In the genomic region with DNA sequence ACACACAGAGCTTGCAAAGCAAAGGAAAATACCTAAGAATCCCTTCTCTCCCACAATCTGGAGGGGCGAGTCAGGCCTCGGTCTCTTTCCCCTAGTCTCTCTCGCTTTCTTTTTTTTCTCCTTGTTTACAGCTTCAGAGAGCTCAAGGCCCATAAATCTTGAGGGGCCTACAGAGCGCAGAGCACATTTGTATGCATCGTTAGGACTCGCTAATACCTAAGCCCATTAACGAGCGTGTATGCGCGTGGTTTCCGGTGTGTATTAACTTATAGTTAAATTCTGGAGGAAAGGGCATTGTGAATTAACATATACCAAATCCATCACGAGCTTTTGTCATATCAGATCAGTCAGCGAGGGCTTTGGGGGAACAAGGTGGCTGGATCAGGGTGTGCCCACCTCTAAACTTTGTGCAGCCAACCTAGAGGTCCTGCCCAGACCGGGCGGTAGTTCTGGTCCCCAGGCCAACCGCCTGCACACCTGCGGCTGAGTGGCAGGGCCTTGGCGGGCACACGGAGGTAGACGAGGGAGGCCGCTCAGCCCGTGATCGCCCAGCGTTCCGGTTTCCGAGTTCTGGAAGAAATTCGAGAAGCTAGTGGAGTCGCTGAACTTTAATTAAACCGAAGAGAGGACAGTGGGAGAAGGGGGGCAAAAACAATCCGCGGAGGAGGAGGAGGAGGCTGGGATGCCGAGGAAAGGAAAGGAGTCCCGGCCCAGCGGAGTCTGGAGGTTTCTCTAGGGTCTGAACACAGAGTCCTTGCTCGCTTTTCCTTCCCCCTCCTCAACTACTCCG, we compare ENCODE assay signal across 9 mouse cellular contexts. TPM values are rescaled to one million over a fixed set of nuclear protein-coding genes. Genes with fewer than 3 reads are reported as not detected.
DNase-seq lines count a peak whose midpoint lies in the region; ATAC-seq and TF ChIP-seq lines count a peak whose summit lies in the region.
"Had no signal": no experiment of that assay in that cellular context is flagged by ENCODE, and none has a peak within 500 bp of the region (broad histone marks: within the 10 kb centered on the region; RNA-seq: fewer than 3 reads in every experiment).

No protein-coding gene starts in this region.

- H3K4me3 ChIP-seq in kidney, postnatal 0 days (replicated peaks; ENCODE audit: low read depth, low read length), result peak overlapping the region; percentile 37

- H3K4me1 ChIP-seq in kidney, postnatal 0 days (replicated peaks; ENCODE audit: insufficient read depth, low read length), result peaks cover 37% of the 10 kb centered on the region

- H3K27ac ChIP-seq in kidney, postnatal 0 days, result peak overlapping the region; percentile 98

- no peaks in the 10 kb centered on the region for H3K9me3 ChIP-seq in kidney, postnatal 0 days (replicated peaks; ENCODE audit: low read length)

- H3K27me3 ChIP-seq in kidney, postnatal 0 days (ENCODE audit: insufficient read depth, low read length), result no peaks in the 10 kb centered on the region

- H3K4me2 ChIP-seq in kidney, postnatal 0 days (ENCODE audit: low read length), result peak overlapping the region; percentile 75

- H3K36me3 ChIP-seq in kidney, postnatal 0 days (ENCODE audit: insufficient read depth, low read length), result no peaks in the 10 kb centered on the region

- H3K9ac ChIP-seq in kidney, postnatal 0 days (ENCODE audit: low read depth, low read length), result peak overlapping the region; percentile 69; the same call in 1 of the 2 replicates

- peak; percentile 42 for DNase-seq in ovary, adult 18-20 months (ENCODE audit: low spot score)
- no peak for DNase-seq in ovary, postnatal 10 days (ENCODE audit: low spot score)
- DNase-seq in gastrocnemius, postnatal 10 days, result peak; percentile 17
- peak; percentile 97 for DNase-seq in kidney, postnatal 0 days (ENCODE audit: low spot score)
- DNase-seq in retina, embryonic 14.5 days (ENCODE audit: low spot score), result peak; percentile 46
- no peak for DNase-seq in right cerebral cortex, postnatal 4 days
- no peak for DNase-seq in MN1 (ENCODE audit: low spot score)

- TF ChIP-seq CTCF in kidney, postnatal 0 days (IDR thresholded peaks at IDR 0.05; ENCODE audit: low read depth), result no peak

- 5% methylated on average over 36 of the region's 36 CpGs for WGBS in kidney, postnatal 0 days

- ATAC-seq in kidney, postnatal 0 days (replicated peaks; ENCODE audit: low FRiP score, low read depth), result peak; percentile 93
- no peak for ATAC-seq in CD4-positive, CD25-positive, alpha-beta regulatory T cell, adult 4 months

RNA-seq across cellular contexts. Expression of gene Hoxc4, which starts 41.8 kb away (rescaled TPM):
- 1 to 10 TPM; 5.3 to 6.3 TPM for total RNA-seq in gastrocnemius, postnatal 10 days (2021)
- 5.9 and 7.0 TPM in 2 replicates for polyA plus RNA-seq in kidney, postnatal 0 days (2015; fragmentation: Nextera tagmentation; extraction: Ambion mirVana)
- polyA plus RNA-seq in CD4-positive, CD25-positive, alpha-beta regulatory T cell, adult 4 months (2017; shearing (Covaris generic)), result not detected
- polyA plus RNA-seq: heart, postnatal 0 days had no signal

Comparison
In these comparisons a context has a peak if more than half of its experiments do, and no peak if none do; other contexts are left out.
1. DNase-seq: peak in ovary, adult 18-20 months (single experiment), gastrocnemius, postnatal 10 days (single experiment), kidney, postnatal 0 days (single experiment) and retina, embryonic 14.5 days (single experiment); none in ovary, postnatal 10 days (single experiment), right cerebral cortex, postnatal 4 days (single experiment) and MN1 (single experiment).